Mouse (Mus musculus): ENCODE results near the gene Cd53. TPM values are rescaled to one million over a fixed set of nuclear protein-coding genes. Genes with fewer than 3 reads are reported as not detected.

Cd53 gene
- total RNA-seq (2021) = 1 to 10 TPM; 2.6 to 4.1 TPM
- long read RNA-seq, experiment 1, partial matches to known transcripts = 0 of 1 reads
- long read RNA-seq, experiment 1, other reads (novel, unspliced or antisense) = 0 of 1 reads
- long read RNA-seq, experiment 2 = 0 reads

GRCm38 (mm10) chr3:106789930-106790329, at the start of gene Cd53:
Gene Cd53, minus strand, starts transcription at chr3:106790149.
- no peak for DNase-seq

GRCm38 (mm10) chr3:106832107-106832506, 42.2 kb upstream of the Cd53 start:
- DNase-seq = no peak

GRCm38 (mm10) chr3:106826187-106826586, 36.2 kb upstream of the Cd53 start, which contains the start of gene Olfr266:
Gene Olfr266, minus strand, starts transcription at chr3:106826287.
- DNase-seq = no peak

GRCm38 (mm10) chr3:106817676-106818075, 27.7 kb upstream of the Cd53 start:
- DNase-seq = no peak

- no peak for DNase-seq
Measured at GRCm38 (mm10) chr3:106808972-106809695, 19.2 kb upstream of the Cd53 start.

GRCm38 (mm10) chr3:106798079-106798478, 8.1 kb upstream of the Cd53 start:
- DNase-seq = no peak

GRCm38 (mm10) chr3:106788440-106788887, 1.5 kb downstream of the Cd53 start:
- DNase-seq = no peak

GRCm38 (mm10) chr3:106787972-106788371, 2.0 kb downstream of the Cd53 start:
- no peak for DNase-seq

GRCm38 (mm10) chr3:106785130-106785529, 4.8 kb downstream of the Cd53 start:
- no peak for DNase-seq

GRCm38 (mm10) chr3:106771834-106772233, 18.1 kb downstream of the Cd53 start:
- DNase-seq = no peak

GRCm38 (mm10) chr3:106755898-106756297, 34.1 kb downstream of the Cd53 start:
- no peak for DNase-seq

GRCm38 (mm10) chr3:106722028-106722945, 67.7 kb downstream of the Cd53 start:
- DNase-seq = peak; percentile 73

GRCm38 (mm10) chr3:106721397-106722027, 68.4 kb downstream of the Cd53 start:
- peak; percentile 90 for DNase-seq

Other genes with a start within 250 kb of the Cd53 start
- 10 to 100 TPM; 64.0 to 68.6 TPM for gene Dram2, start 242.4 kb downstream of the Cd53 start, total RNA-seq (2021)
- 10 to 100 TPM; 18.8 to 23.6 TPM for gene Cept1, start 242.3 kb downstream of the Cd53 start, total RNA-seq (2021)
- 1 to 10 TPM; 7.1 to 9.1 TPM for gene Lrif1, start 105.2 kb downstream of the Cd53 start, total RNA-seq (2021)
- gene Olfr266, start 36.1 kb upstream of the Cd53 start, total RNA-seq (2021) = not detected
- under 1 TPM; 0.28 to 0.70 TPM for gene Kcna3, start 246.0 kb upstream of the Cd53 start, total RNA-seq (2021)